Mouse (Mus musculus) brain, embryonic 14.5 days (tissue): ENCODE measurements at regions not wholly inside any gene's neighbourhood (a gene's known extent, or its start where the extent isn't known, plus 50 kb on each side); places are given as distances from the start of the nearest gene placed in this dataset.

Experiments
- CTCF ChIP-seq: fragments of 200-500 bp; IDR thresholded peaks from 2 replicates; pipeline ENCODE4 v1.5.1; 2012; ENCODE audit warnings: inconsistent platforms, mild to moderate bottlenecking, moderate library complexity, borderline replicate concordance; ENCODE audit not compliant: insufficient read depth, insufficient read length; ENCODE audit errors: extremely low read depth
- POLR2A ChIP-seq: fragments of 200-500 bp; IDR thresholded peaks from 2 replicates; pipeline ENCODE4 v1.6.1; 2012; ENCODE audit warnings: mild to moderate bottlenecking, inconsistent platforms, borderline replicate concordance; ENCODE audit not compliant: poor library complexity, insufficient read depth, insufficient read length, severe bottlenecking; ENCODE audit errors: extremely low read depth

DNA sequence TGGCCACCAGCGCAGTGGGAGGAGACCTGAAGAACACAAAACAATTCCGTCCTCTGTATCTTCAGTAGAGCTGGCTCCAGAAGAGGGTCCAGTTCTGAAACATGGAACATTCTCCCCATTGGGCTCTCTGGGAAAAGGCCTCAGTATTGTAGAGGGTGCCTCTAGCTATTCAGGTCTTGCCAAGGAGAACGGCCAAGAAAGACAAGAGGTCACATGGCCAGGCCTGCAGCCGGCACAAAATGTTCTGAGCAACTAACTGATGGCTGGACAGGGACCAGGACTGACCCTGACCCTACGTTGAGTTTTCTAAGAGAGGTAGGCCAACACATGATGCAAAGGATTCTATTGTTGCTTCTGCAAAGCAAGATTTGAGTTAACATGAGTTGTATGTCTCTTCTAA lies 67.3 kb upstream of the Lpp start:
- TF ChIP-seq CTCF (no peak), POLR2A (no peak)
